Mouse (Mus musculus): ENCODE measurements around the gene Sh2d6.
A peak's percentile ranks its signal among the peaks of the same experiment; 100 is the strongest.

Gene Sh2d6

GRCm38 (mm10) chr6:72521607-72522006 is at the start of gene Sh2d6:
Sh2d6 (minus strand) TSS chr6:72521707.
- no peak for DNase-seq

GRCm38 (mm10) chr6:72570644-72571397 is 49.3 kb upstream of the Sh2d6 start:
- no peak for DNase-seq

GRCm38 (mm10) chr6:72568736-72569135 is 47.2 kb upstream of the Sh2d6 start:
- DNase-seq, result no peak

- no peak for DNase-seq
Measured at GRCm38 (mm10) chr6:72567508-72567907, 46.0 kb upstream of the Sh2d6 start.

- peak; percentile 58 to 73 for DNase-seq
Measured at GRCm38 (mm10) chr6:72566044-72566443, 44.5 kb upstream of the Sh2d6 start.

- DNase-seq, result no peak
Measured at GRCm38 (mm10) chr6:72565506-72565905, 44.0 kb upstream of the Sh2d6 start.

- DNase-seq, result no peak
Measured at GRCm38 (mm10) chr6:72562894-72563293, 41.4 kb upstream of the Sh2d6 start.

GRCm38 (mm10) chr6:72562486-72562885 is 41.0 kb upstream of the Sh2d6 start:
- no peak for DNase-seq

- DNase-seq, result no peak
Measured at GRCm38 (mm10) chr6:72560801-72561200, 39.3 kb upstream of the Sh2d6 start.

GRCm38 (mm10) chr6:72553079-72553412 is 31.5 kb upstream of the Sh2d6 start:
- no peak for DNase-seq

- DNase-seq, result peak; percentile 35 to 51
Measured at GRCm38 (mm10) chr6:72552171-72553078, 30.9 kb upstream of the Sh2d6 start.

- no peak for DNase-seq
Measured at GRCm38 (mm10) chr6:72550503-72551100, 29.1 kb upstream of the Sh2d6 start.

GRCm38 (mm10) chr6:72550025-72550424 is 28.5 kb upstream of the Sh2d6 start:
- no peak for DNase-seq

GRCm38 (mm10) chr6:72549041-72549580 is 27.6 kb upstream of the Sh2d6 start:
- DNase-seq, result no peak

- DNase-seq, result no peak
Measured at GRCm38 (mm10) chr6:72547862-72548261, 26.4 kb upstream of the Sh2d6 start.

GRCm38 (mm10) chr6:72547121-72547520 is 25.6 kb upstream of the Sh2d6 start:
- DNase-seq, result no peak

- no peak for DNase-seq
Measured at GRCm38 (mm10) chr6:72545377-72545776, 23.9 kb upstream of the Sh2d6 start.

GRCm38 (mm10) chr6:72544283-72544987 is 22.9 kb upstream of the Sh2d6 start, which contains the start of gene Capg:
Capg (plus strand) TSS chr6:72544391.
- peak; percentile 32 to 51 for DNase-seq

GRCm38 (mm10) chr6:72543265-72543850 is 21.9 kb upstream of the Sh2d6 start:
- no peak for DNase-seq

- DNase-seq, result peak; percentile 78 to 89
Measured at GRCm38 (mm10) chr6:72538562-72539031, 17.1 kb upstream of the Sh2d6 start.

- DNase-seq, result no peak
Measured at GRCm38 (mm10) chr6:72537998-72538500, 16.5 kb upstream of the Sh2d6 start.

- peak; percentile 68 to 74 for DNase-seq
Measured at GRCm38 (mm10) chr6:72535165-72535564, 13.7 kb upstream of the Sh2d6 start.
